Mouse (Mus musculus) G1E (cell line): ENCODE measurements around the gene Olfr1162. TPM values are rescaled to one million over a fixed set of nuclear protein-coding genes. Genes with fewer than 3 reads are reported as not detected.
"Not testable (repeated sequence)": the region's sequence is repeated elsewhere in the genome, so short reads cannot be mapped to it uniquely, and the experiment has no call there.

ENCODE experiments used
- ATAC-seq: 2 replicates; pipeline ENCODE4 v1.8.0; 2016; ENCODE audit warnings: mild to moderate bottlenecking; ENCODE audit not compliant: insufficient number of reproducible peaks, poor library complexity, low FRiP score, severe bottlenecking; ENCODE audit errors: extremely low read depth
- DNase-seq: peaks from one replicate; pipeline ENCODE4 v3.0.0; 2012; ENCODE audit warnings: low spot score
- H3K27me3 ChIP-seq: 2 replicates; pipeline ENCODE4 v1.6.1; 2012; ENCODE audit warnings: mild to moderate bottlenecking, low read length, inconsistent platforms; ENCODE audit not compliant: insufficient read depth
- H3K36me3 ChIP-seq: replicated peaks from 2 replicates; pipeline ENCODE3; 2012; ENCODE audit warnings: mild to moderate bottlenecking, inconsistent platforms
- H3K4me1 ChIP-seq: 2 replicates; pipeline ENCODE4 v1.6.1; 2012; ENCODE audit warnings: low read depth, low read length, inconsistent platforms, mixed read lengths; ENCODE audit not compliant: insufficient read depth
- H3K4me3 ChIP-seq: 2 replicates; pipeline ENCODE4 v1.5.1; 2012; ENCODE audit warnings: low read depth, mild to moderate bottlenecking, inconsistent platforms, low read length, moderate library complexity, mixed read lengths
- H3K9me3 ChIP-seq: replicated peaks from 2 replicates; pipeline ENCODE4 v1.6.1; 2012; ENCODE audit warnings: inconsistent platforms
- CTCF ChIP-seq: IDR thresholded peaks from 2 replicates; pipeline ENCODE4 v1.5.1; 2012; ENCODE audit warnings: low read depth, low read length, inconsistent platforms, mixed read lengths
- GATA1 ChIP-seq: IDR thresholded peaks from 2 replicates; pipeline ENCODE4 v1.6.1; 2012; ENCODE audit warnings: borderline replicate concordance, low read length, inconsistent platforms, mixed read lengths
- GATA2 ChIP-seq: IDR thresholded peaks from 2 replicates; pipeline ENCODE4 v1.6.1; 2012; ENCODE audit warnings: low read depth, low read length, inconsistent platforms, borderline replicate concordance
- POLR2AphosphoS5 ChIP-seq: IDR thresholded peaks from 2 replicates; pipeline ENCODE4 v1.6.1; 2012; ENCODE audit warnings: low read depth, low read length, inconsistent platforms; ENCODE audit not compliant: insufficient replicate concordance
- TAL1 ChIP-seq: conservative IDR thresholded peaks from 2 replicates; pipeline ENCODE4 v1.6.1; 2012; ENCODE audit warnings: low read depth, low read length, inconsistent platforms, mixed read lengths
- polyA plus RNA-seq: library from polyadenylated mRNA; stranded (reverse); fragments of >175 nt; gene quantifications from 2 replicates; pipeline ENCODE4 v1.2.3, GENCODE M21; 2012
- total RNA-seq, 2 experiments: library from RNA; stranded (forward) in 1 of 2; stranded (reverse) in 1 of 2; fragments of 200-1000 nt in 1 of 2; fragments of >200 nt in 1 of 2; fragmentation: Nextera tagmentation in 1 of 2; gene quantifications; 2 replicates each; pipeline ENCODE4 v1.2.3; 2014 to 2017

Olfr1162 gene
- total RNA-seq (2014; fragmentation: Nextera tagmentation) = not detected in 2 replicates
- total RNA-seq (2017) = 0.06 TPM in 1 of 2 replicates, not detected in the other
- polyA plus RNA-seq = not detected in 2 replicates

GRCm38 (mm10) chr2:88051029-88051428, at the start of gene Olfr1162:
Gene Olfr1162, minus strand, starts transcription at chr2:88051129.
- Histone ChIP-seq H3K36me3 (no peaks in the 10 kb centered on the region), H3K27me3 (no peaks in the 10 kb centered on the region), H3K9me3 (no peaks in the 10 kb centered on the region), H3K4me1 (no peaks in the 10 kb centered on the region), H3K4me3 (no peak within 1 kb of the TSS)
- TF ChIP-seq GATA2 (no peak), TAL1 (no peak), POLR2AphosphoS5 (no peak), GATA1 (no peak), CTCF (no peak)
- DNase-seq (no peak), ATAC-seq (no peak)

DNA sequence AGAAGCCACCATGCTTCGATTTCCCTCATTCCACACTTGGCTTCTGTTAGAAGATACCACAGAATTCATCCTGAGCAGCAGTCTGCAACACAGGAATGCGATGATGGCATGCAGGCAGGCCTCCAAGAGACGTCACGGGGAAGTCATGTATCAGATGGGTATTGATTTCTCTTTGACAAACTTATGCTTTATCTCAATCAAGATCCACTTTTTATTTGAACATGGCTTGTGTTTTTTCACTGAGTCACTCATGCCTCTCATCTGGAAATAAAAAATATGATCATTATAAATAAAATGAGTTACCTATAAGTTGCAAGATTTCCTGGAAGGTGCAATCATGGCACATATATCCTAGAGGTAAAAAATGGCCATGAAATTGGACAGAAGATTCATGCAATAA, 42.9 kb upstream of the Olfr1162 start, which contains the start of gene Olfr1164:
TSS of gene Olfr1164 (minus strand) at position 101 of the 400 bp plus-strand sequence.
- no peaks in the 10 kb centered on the region for H3K4me1 ChIP-seq
- TF ChIP-seq CTCF (no peak), TAL1 (no peak), GATA2 (no peak), POLR2AphosphoS5 (no peak), GATA1 (no peak)
- ATAC-seq (no peak), DNase-seq (no peak)
- H3K9me3 ChIP-seq = no peaks in the 10 kb centered on the region
- no peaks in the 10 kb centered on the region for H3K27me3 ChIP-seq
- no peak within 1 kb of the TSS for H3K4me3 ChIP-seq
- no peaks in the 10 kb centered on the region for H3K36me3 ChIP-seq

GRCm38 (mm10) chr2:88071730-88072129, 20.8 kb upstream of the Olfr1162 start, which contains the start of gene Olfr1163:
Gene Olfr1163, minus strand, starts transcription at chr2:88071830.
- H3K36me3 ChIP-seq = no peaks in the 10 kb centered on the region
- no peaks in the 10 kb centered on the region for H3K9me3 ChIP-seq
- no peak for DNase-seq
- TF ChIP-seq POLR2AphosphoS5 = no peak
- no peak for TF ChIP-seq CTCF
- no peak for TF ChIP-seq GATA1
- TF ChIP-seq GATA2 = no peak
- TF ChIP-seq TAL1 = no peak
- ATAC-seq = no peak
- H3K4me1 ChIP-seq = no peaks in the 10 kb centered on the region
- no peak within 1 kb of the TSS for H3K4me3 ChIP-seq
- no peaks in the 10 kb centered on the region for H3K27me3 ChIP-seq

DNA sequence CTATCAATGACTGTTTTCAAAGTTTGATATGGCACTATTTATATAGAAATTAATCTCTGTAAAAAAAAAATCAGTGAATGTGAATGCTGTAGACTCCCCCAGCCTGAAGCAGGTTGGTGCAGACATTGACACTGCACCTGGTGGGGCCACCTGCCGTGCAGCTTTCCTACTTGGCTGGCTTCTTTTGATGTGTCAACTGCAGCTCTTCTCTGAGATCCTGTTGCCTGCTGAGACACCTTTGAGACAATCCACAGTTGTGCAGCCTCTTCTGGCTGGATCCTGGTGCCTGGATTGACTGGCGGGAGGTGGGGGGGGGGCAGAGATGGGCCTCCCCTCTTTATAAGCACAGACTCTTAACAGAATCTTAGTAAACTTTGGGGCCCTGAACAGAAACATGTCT, 12.7 kb upstream of the Olfr1162 start:
- H3K27me3 ChIP-seq = no peaks in the 10 kb centered on the region
- no peaks in the 10 kb centered on the region for H3K4me1 ChIP-seq
- no peak for DNase-seq
- TF ChIP-seq TAL1 (no peak), CTCF (no peak), GATA2 (no peak)
- no peaks in the 10 kb centered on the region for H3K36me3 ChIP-seq
- H3K4me3 ChIP-seq = no peak overlapping the region
- ATAC-seq = no peak
- H3K9me3 ChIP-seq = peaks cover 6% of the 10 kb centered on the region; the same call in 1 of the 2 replicates

DNA sequence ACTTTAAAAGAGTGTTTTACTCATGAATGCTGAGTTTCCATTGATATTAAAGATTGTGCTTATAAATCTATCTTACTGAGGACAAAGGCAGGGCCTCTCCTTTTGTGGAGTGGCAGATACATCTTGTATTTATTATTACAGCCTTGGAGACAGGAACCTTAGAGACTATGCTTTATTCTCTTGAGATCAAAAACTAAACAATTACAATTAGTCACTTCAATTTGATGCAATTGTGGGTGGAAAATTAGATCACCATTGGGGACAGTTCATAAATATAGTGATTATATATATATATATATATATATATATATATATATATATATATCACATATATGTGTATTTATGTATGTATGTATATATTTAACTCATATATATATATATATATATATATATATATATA, 13.3 kb downstream of the Olfr1162 start, which contains the start of gene Olfr73:
TSS of gene Olfr73 (minus strand) at position 101 of the 400 bp plus-strand sequence.
- ATAC-seq = no peak
- no peaks in the 10 kb centered on the region for H3K9me3 ChIP-seq
- no peaks in the 10 kb centered on the region for H3K27me3 ChIP-seq
- TF ChIP-seq TAL1 (no peak), POLR2AphosphoS5 (no peak), CTCF (no peak), GATA2 (no peak), GATA1 (no peak)
- no peaks in the 10 kb centered on the region for H3K36me3 ChIP-seq
- DNase-seq = no peak
- H3K4me3 ChIP-seq = no peak within 1 kb of the TSS
- H3K4me1 ChIP-seq = no peaks in the 10 kb centered on the region

DNA sequence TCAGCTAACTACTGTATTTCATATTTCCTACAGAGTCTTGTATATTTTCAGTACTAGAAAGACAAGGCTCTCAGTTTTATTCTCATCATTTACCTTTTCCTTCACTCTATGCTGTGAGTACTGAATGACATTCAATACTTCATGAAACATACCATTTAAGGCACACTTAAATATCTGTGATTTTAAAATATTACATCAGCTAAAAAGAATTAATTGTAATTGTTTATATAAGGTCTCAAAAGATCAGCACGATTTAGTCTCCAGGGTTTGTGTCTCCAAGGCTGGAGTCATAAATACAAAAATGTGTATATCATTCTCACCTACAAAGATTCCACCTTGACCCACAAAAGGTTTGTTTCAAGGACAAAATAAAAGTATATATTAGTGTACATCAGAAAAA, 28.5 kb downstream of the Olfr1162 start, which contains the start of gene Olfr1161:
TSS of gene Olfr1161 (plus strand) at position 301 of the 400 bp plus-strand sequence.
- not testable (repeated sequence) for DNase-seq, H3K4me3 ChIP-seq, H3K36me3 ChIP-seq, H3K9me3 ChIP-seq, ATAC-seq, H3K27me3 ChIP-seq, H3K4me1 ChIP-seq

DNA sequence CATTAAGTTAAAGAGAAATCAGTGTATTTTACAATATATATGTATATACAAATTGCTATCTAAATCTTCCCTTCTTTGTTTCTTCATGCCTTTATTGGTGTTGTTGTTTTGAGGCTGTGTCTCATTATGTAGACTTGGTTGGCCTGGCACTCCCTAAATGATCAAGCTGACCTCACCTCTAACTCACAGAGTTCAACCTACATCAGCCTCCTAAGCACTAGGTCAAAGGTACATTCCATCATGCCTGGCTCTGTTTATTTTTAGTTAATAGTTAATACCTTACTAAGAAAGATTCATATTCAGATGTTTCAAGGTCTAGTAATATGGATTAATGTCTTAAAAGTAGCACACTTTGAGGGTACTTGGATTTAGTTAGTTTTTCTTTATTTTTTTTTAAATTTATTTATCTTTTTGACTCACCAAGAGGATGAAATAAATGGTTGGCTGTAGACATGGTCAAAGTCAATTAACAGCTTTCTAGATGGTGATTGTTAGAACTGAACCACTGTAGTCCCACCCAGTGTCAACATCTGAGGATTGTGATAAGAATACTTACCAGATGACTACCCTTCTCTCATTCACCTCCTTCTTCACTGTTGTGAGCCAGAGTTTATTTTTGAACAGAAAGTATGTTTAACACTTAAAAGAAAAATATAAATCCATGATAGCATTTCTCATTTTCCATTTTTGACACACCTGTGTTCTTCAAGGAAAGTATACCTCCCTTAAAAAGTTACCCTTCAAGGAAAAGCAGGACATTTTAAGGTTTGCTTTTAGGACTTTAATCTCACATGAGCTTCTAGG, 43.2 kb downstream of the Olfr1162 start, which contains the start of gene Olfr1160:
TSS of gene Olfr1160 (minus strand) at position 754 of the 804 bp plus-strand sequence.
- Histone ChIP-seq H3K4me1 (no peaks in the 10 kb centered on the region), H3K27me3 (no peaks in the 10 kb centered on the region), H3K9me3 (no peaks in the 10 kb centered on the region), H3K4me3 (no peak within 1 kb of the TSS), H3K36me3 (no peaks in the 10 kb centered on the region)
- TF ChIP-seq TAL1 (no peak), GATA1 (no peak), GATA2 (no peak), CTCF (no peak), POLR2AphosphoS5 (no peak)
- ATAC-seq (no peak), DNase-seq (no peak)

Other genes with a start within 250 kb of the Olfr1162 start
Only the 20 nearest of the 22 such genes appear.
- not detected in 2 replicates for gene Olfr1148, start 220.6 kb downstream of the Olfr1162 start, total RNA-seq (2014; fragmentation: Nextera tagmentation)
- gene Olfr1148, start 220.6 kb downstream of the Olfr1162 start, total RNA-seq (2017) = 0.11 TPM in 1 of 2 replicates, not detected in the other
- gene Olfr1148, start 220.6 kb downstream of the Olfr1162 start, polyA plus RNA-seq = not detected in 2 replicates
- not detected in 2 replicates for gene Olfr1150-ps1, start 207.1 kb downstream of the Olfr1162 start, total RNA-seq (2014; fragmentation: Nextera tagmentation)
- 0.06 TPM in 1 of 2 replicates, not detected in the other for gene Olfr1150-ps1, start 207.1 kb downstream of the Olfr1162 start, total RNA-seq (2017)
- gene Olfr1150-ps1, start 207.1 kb downstream of the Olfr1162 start, polyA plus RNA-seq = not detected in 2 replicates
- gene Olfr1151, start 195.3 kb downstream of the Olfr1162 start, total RNA-seq (2014; fragmentation: Nextera tagmentation) = not detected in 2 replicates
- gene Olfr1151, start 195.3 kb downstream of the Olfr1162 start, total RNA-seq (2017) = 0.38 TPM in 1 of 2 replicates, not detected in the other
- not detected in 2 replicates for gene Olfr1151, start 195.3 kb downstream of the Olfr1162 start, polyA plus RNA-seq
- gene Olfr1152, start 184.6 kb downstream of the Olfr1162 start, total RNA-seq (2014; fragmentation: Nextera tagmentation) = not detected in 2 replicates
- 0.12 and 0.16 TPM in 2 replicates for gene Olfr1152, start 184.6 kb downstream of the Olfr1162 start, total RNA-seq (2017)
- not detected in 2 replicates for gene Olfr1152, start 184.6 kb downstream of the Olfr1162 start, polyA plus RNA-seq
- gene Olfr1153, start 156.2 kb downstream of the Olfr1162 start, total RNA-seq (2014; fragmentation: Nextera tagmentation) = not detected in 2 replicates
- 0.12 and 0.27 TPM in 2 replicates for gene Olfr1153, start 156.2 kb downstream of the Olfr1162 start, total RNA-seq (2017)
- not detected in 2 replicates for gene Olfr1153, start 156.2 kb downstream of the Olfr1162 start, polyA plus RNA-seq
- gene Olfr1154, start 146.0 kb downstream of the Olfr1162 start, total RNA-seq (2014; fragmentation: Nextera tagmentation) = not detected in 2 replicates
- not detected in 2 replicates for gene Olfr1154, start 146.0 kb downstream of the Olfr1162 start, total RNA-seq (2017)
- gene Olfr1154, start 146.0 kb downstream of the Olfr1162 start, polyA plus RNA-seq = not detected in 2 replicates
- not detected in 2 replicates for gene Olfr1155, start 106.0 kb downstream of the Olfr1162 start, total RNA-seq (2014; fragmentation: Nextera tagmentation)
- gene Olfr1155, start 106.0 kb downstream of the Olfr1162 start, total RNA-seq (2017) = 0.06 and 0.33 TPM in 2 replicates
- not detected in 2 replicates for gene Olfr1155, start 106.0 kb downstream of the Olfr1162 start, polyA plus RNA-seq
- gene Olfr1156, start 98.0 kb downstream of the Olfr1162 start, total RNA-seq (2014; fragmentation: Nextera tagmentation) = not detected in 2 replicates
- 0.16 and 0.29 TPM in 2 replicates for gene Olfr1156, start 98.0 kb downstream of the Olfr1162 start, total RNA-seq (2017)
- gene Olfr1156, start 98.0 kb downstream of the Olfr1162 start, polyA plus RNA-seq = not detected in 2 replicates
- gene Olfr1157, start 82.8 kb downstream of the Olfr1162 start, total RNA-seq (2014; fragmentation: Nextera tagmentation) = not detected in 2 replicates
- not detected in 2 replicates for gene Olfr1157, start 82.8 kb downstream of the Olfr1162 start, total RNA-seq (2017)
- gene Olfr1157, start 82.8 kb downstream of the Olfr1162 start, polyA plus RNA-seq = not detected in 2 replicates
- not detected in 2 replicates for gene Olfr74, start 76.5 kb downstream of the Olfr1162 start, total RNA-seq (2014; fragmentation: Nextera tagmentation)
- gene Olfr74, start 76.5 kb downstream of the Olfr1162 start, total RNA-seq (2017) = not detected in 2 replicates
- not detected in 2 replicates for gene Olfr74, start 76.5 kb downstream of the Olfr1162 start, polyA plus RNA-seq
- gene Olfr1158, start 61.0 kb downstream of the Olfr1162 start, total RNA-seq (2014; fragmentation: Nextera tagmentation) = not detected in 2 replicates
- 0.29 TPM in 1 of 2 replicates, not detected in the other for gene Olfr1158, start 61.0 kb downstream of the Olfr1162 start, total RNA-seq (2017)
- gene Olfr1158, start 61.0 kb downstream of the Olfr1162 start, polyA plus RNA-seq = not detected in 2 replicates
- gene Olfr1160, start 42.9 kb downstream of the Olfr1162 start, total RNA-seq (2014; fragmentation: Nextera tagmentation) = not detected in 2 replicates
- gene Olfr1160, start 42.9 kb downstream of the Olfr1162 start, total RNA-seq (2017) = 0.16 and 0.29 TPM in 2 replicates
- gene Olfr1160, start 42.9 kb downstream of the Olfr1162 start, polyA plus RNA-seq = not detected in 2 replicates
- not detected in 2 replicates for gene Olfr1161, start 28.4 kb downstream of the Olfr1162 start, total RNA-seq (2014; fragmentation: Nextera tagmentation)
- gene Olfr1161, start 28.4 kb downstream of the Olfr1162 start, total RNA-seq (2017) = 0.23 TPM in 1 of 2 replicates, not detected in the other
- gene Olfr1161, start 28.4 kb downstream of the Olfr1162 start, polyA plus RNA-seq = not detected in 2 replicates
- gene Olfr73, start 13.4 kb downstream of the Olfr1162 start, total RNA-seq (2014; fragmentation: Nextera tagmentation) = not detected in 2 replicates
- 0.38 TPM in 1 of 2 replicates, not detected in the other for gene Olfr73, start 13.4 kb downstream of the Olfr1162 start, total RNA-seq (2017)
- not detected in 2 replicates for gene Olfr73, start 13.4 kb downstream of the Olfr1162 start, polyA plus RNA-seq
- gene Olfr1163, start 20.7 kb upstream of the Olfr1162 start, total RNA-seq (2014; fragmentation: Nextera tagmentation) = not detected in 2 replicates
- gene Olfr1163, start 20.7 kb upstream of the Olfr1162 start, total RNA-seq (2017) = 0.12 TPM in 1 of 2 replicates, not detected in the other
- gene Olfr1163, start 20.7 kb upstream of the Olfr1162 start, polyA plus RNA-seq = not detected in 2 replicates
- gene Olfr1164, start 42.8 kb upstream of the Olfr1162 start, total RNA-seq (2014; fragmentation: Nextera tagmentation) = not detected in 2 replicates
- not detected in 2 replicates for gene Olfr1164, start 42.8 kb upstream of the Olfr1162 start, total RNA-seq (2017)
- not detected in 2 replicates for gene Olfr1164, start 42.8 kb upstream of the Olfr1162 start, polyA plus RNA-seq
- gene Olfr1166, start 77.1 kb upstream of the Olfr1162 start, total RNA-seq (2014; fragmentation: Nextera tagmentation) = not detected in 2 replicates
- 0.05 TPM in 1 of 2 replicates, not detected in the other for gene Olfr1166, start 77.1 kb upstream of the Olfr1162 start, total RNA-seq (2017)
- not detected in 2 replicates for gene Olfr1166, start 77.1 kb upstream of the Olfr1162 start, polyA plus RNA-seq
- not detected in 2 replicates for gene Olfr1167, start 104.1 kb upstream of the Olfr1162 start, total RNA-seq (2014; fragmentation: Nextera tagmentation)
- gene Olfr1167, start 104.1 kb upstream of the Olfr1162 start, total RNA-seq (2017) = 0.16 TPM in 1 of 2 replicates, not detected in the other
- gene Olfr1167, start 104.1 kb upstream of the Olfr1162 start, polyA plus RNA-seq = not detected in 2 replicates
- not detected in 2 replicates for gene Olfr1168, start 130.8 kb upstream of the Olfr1162 start, total RNA-seq (2014; fragmentation: Nextera tagmentation)
- 0.11 TPM in 1 of 2 replicates, not detected in the other for gene Olfr1168, start 130.8 kb upstream of the Olfr1162 start, total RNA-seq (2017)
- gene Olfr1168, start 130.8 kb upstream of the Olfr1162 start, polyA plus RNA-seq = not detected in 2 replicates
- not detected in 2 replicates for gene Olfr1170, start 177.2 kb upstream of the Olfr1162 start, total RNA-seq (2014; fragmentation: Nextera tagmentation)
- gene Olfr1170, start 177.2 kb upstream of the Olfr1162 start, total RNA-seq (2017) = not detected in 2 replicates
- gene Olfr1170, start 177.2 kb upstream of the Olfr1162 start, polyA plus RNA-seq = not detected in 2 replicates